Mouse (Mus musculus) midbrain, postnatal 0 days (tissue): ENCODE measurements at regions not wholly inside any gene's neighbourhood (a gene's known extent, or its start where the extent isn't known, plus 50 kb on each side); places are given as distances from the start of the nearest gene placed in this dataset.

ENCODE experiments used
- ATAC-seq: fragments of 200-750 bp; cut with Nextera tagmentation; 2 replicates; pipeline ENCODE4 v1.8.0; 2017; ENCODE audit warnings: moderate number of reproducible peaks, mild to moderate bottlenecking, moderate TSS enrichment, moderate library complexity; ENCODE audit not compliant: low FRiP score
- DNase-seq: peaks from one replicate; pipeline ENCODE4 v3.0.0-alpha.2; 2015; ENCODE audit warnings: low spot score
- H3K27ac ChIP-seq: fragments of 300-500 bp; sonication (generic); 2 replicates; pipeline ENCODE4 v1.5.1; 2014; ENCODE audit warnings: low read depth, mild to moderate bottlenecking, low read length, mixed read lengths
- H3K27me3 ChIP-seq: fragments of 300-500 bp; sonication (generic); 2 replicates; pipeline ENCODE4 v1.6.1; 2014; ENCODE audit warnings: low read length, control low read depth, mixed read lengths; ENCODE audit not compliant: insufficient read depth
- H3K36me3 ChIP-seq: fragments of 300-500 bp; sonication (generic); 2 replicates; pipeline ENCODE4 v1.6.1; 2014; ENCODE audit warnings: low read length, control low read depth, mixed read lengths; ENCODE audit not compliant: insufficient read depth
- H3K4me1 ChIP-seq: fragments of 300-500 bp; sonication (generic); 2 replicates; pipeline ENCODE4 v1.6.1; 2014; ENCODE audit warnings: mild to moderate bottlenecking, control low read depth, antibody characterized with exemption, low read length, mixed read lengths; ENCODE audit not compliant: insufficient read depth
- H3K4me2 ChIP-seq: fragments of 300-500 bp; sonication (generic); 2 replicates; pipeline ENCODE4 v1.6.1; 2014; ENCODE audit warnings: low read depth, mild to moderate bottlenecking, low read length, mixed read lengths; ENCODE audit not compliant: poor library complexity, severe bottlenecking
- H3K4me3 ChIP-seq: fragments of 300-500 bp; sonication (generic); 2 replicates; pipeline ENCODE4 v1.5.1; 2014; ENCODE audit warnings: low read depth, mild to moderate bottlenecking, low read length, moderate library complexity
- H3K9ac ChIP-seq: fragments of 300-500 bp; sonication (generic); replicated peaks from 2 replicates; pipeline ENCODE4 v1.6.1; 2014; ENCODE audit warnings: mild to moderate bottlenecking, low read length, moderate library complexity, mixed read lengths; ENCODE audit not compliant: poor library complexity, severe bottlenecking
- H3K9me3 ChIP-seq: fragments of 300-500 bp; sonication (generic); 2 replicates; pipeline ENCODE4 v1.6.1; 2016; ENCODE audit warnings: low read length, control low read depth
- CTCF ChIP-seq: IDR thresholded peaks from 2 replicates; pipeline ENCODE4 v1.5.1; 2016; ENCODE audit warnings: antibody characterized with exemption, mild to moderate bottlenecking
- WGBS: fragments of 180-500 bp; shearing (Covaris S2); extraction: QIAGEN DNeasy Blood & Tissue Kit; methylation state at CpG from one replicate; pipeline ENCODE4 v1.1.7; 2014; 5-methylcytosine and 5-hydroxymethylcytosine counted together

GRCm38 (mm10) chr15:67021391-67021790 lies 520.7 kb upstream of the Lrrc6 start:
- Histone ChIP-seq H3K4me2 (no peak overlapping the region), H3K27ac (no peak overlapping the region), H3K27me3 (no peaks in the 10 kb centered on the region), H3K4me1 (no peaks in the 10 kb centered on the region), H3K9me3 (no peaks in the 10 kb centered on the region), H3K36me3 (no peaks in the 10 kb centered on the region), H3K4me3 (no peak overlapping the region), H3K9ac (no peak overlapping the region)
- ATAC-seq: no peak
- TF ChIP-seq CTCF: no peak
- 85% methylated on average over 5 of the region's 5 CpGs for WGBS
- DNase-seq: no peak

- 81% methylated on average over 1 of the region's 1 CpGs for WGBS
- no peak for DNase-seq
- H3K27me3 ChIP-seq: no peaks in the 10 kb centered on the region
Observed at GRCm38 (mm10) chr15:67019891-67020290, 519.2 kb upstream of the Lrrc6 start.

GRCm38 (mm10) chr15:67019194-67019661 lies 518.5 kb upstream of the Lrrc6 start:
- Histone ChIP-seq H3K4me1 (no peaks in the 10 kb centered on the region), H3K9ac (no peak overlapping the region), H3K9me3 (no peaks in the 10 kb centered on the region), H3K4me2 (no peak overlapping the region), H3K27me3 (no peaks in the 10 kb centered on the region), H3K36me3 (no peaks in the 10 kb centered on the region), H3K27ac (no peak overlapping the region), H3K4me3 (no peak overlapping the region)
- TF ChIP-seq CTCF: no peak
- DNase-seq (peak; percentile 36), ATAC-seq (peak; percentile 63)
- WGBS: 43% methylated on average over 6 of the region's 6 CpGs

More at GRCm38 (mm10) chr15:67019891-67020290, 519.2 kb upstream of the Lrrc6 start:
- Histone ChIP-seq H3K4me1 (no peaks in the 10 kb centered on the region), H3K27ac (no peak overlapping the region), H3K9ac (no peak overlapping the region), H3K9me3 (no peaks in the 10 kb centered on the region), H3K4me3 (no peak overlapping the region), H3K4me2 (no peak overlapping the region), H3K36me3 (no peaks in the 10 kb centered on the region)
- no peak for TF ChIP-seq CTCF
- ATAC-seq: no peak
